Mouse (Mus musculus): ENCODE results near the gene Rnf144a.

The Rnf144a gene

DNA sequence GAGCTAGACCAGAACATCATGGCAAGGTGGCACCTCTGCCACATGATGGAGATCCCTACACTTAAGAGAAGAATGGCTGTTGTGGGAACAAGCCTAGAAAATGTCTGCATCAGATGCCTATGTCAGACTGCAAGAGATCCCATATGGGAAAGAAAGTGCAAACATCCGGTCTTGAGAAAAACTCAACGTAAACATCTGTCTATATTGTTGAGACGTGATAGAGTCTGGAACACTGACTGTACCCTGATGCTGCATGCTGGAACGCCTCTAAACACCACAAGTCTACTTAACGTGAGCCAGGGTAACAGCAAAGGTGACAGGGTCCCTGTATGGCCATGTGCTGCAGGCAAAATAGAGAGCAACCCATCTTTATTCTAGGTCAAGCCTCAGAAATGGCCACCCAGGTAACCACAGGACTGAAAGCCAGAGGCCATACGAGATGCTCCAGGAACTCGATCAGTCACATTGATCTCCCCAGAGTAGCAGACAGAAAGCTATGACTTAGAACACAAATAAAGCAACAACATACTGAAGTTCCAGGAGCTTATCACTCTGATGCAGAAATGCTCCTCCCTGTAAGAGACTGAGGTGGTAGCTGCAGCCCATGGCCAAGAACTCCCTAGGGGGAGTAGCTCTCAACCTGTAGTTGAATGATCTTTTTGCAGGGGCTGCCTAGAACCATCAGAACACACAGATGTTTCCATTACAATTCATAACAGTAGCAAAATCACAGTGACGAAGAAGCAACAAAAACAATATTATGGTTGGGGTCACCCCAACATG, 38.3 kb downstream of the Rnf144a start:
- no peak for DNase-seq (ENCODE audit: low read depth in 1 of 2, low spot score in 2 of 2)

DNA sequence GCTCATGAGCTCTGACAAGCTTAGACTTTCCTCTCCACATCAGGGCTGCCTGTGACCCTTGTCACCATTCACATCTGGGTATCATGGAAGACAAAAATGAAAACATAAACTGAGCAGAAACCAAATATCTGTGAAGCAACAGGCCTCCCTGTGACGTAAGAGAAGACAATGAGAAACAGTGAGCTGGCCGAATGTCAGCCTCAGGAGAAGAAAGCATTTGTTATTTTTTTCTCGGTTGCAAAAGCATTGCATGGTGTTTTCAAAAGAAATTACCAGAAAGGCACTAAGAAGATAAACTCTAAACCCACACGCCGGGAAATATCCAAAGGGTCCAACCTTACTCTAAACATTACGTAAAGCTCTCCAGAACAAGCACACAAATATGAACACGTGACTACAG, 41.3 kb downstream of the Rnf144a start:
- DNase-seq (ENCODE audit: low read depth in 1 of 2, low spot score in 2 of 2): no peak

DNA sequence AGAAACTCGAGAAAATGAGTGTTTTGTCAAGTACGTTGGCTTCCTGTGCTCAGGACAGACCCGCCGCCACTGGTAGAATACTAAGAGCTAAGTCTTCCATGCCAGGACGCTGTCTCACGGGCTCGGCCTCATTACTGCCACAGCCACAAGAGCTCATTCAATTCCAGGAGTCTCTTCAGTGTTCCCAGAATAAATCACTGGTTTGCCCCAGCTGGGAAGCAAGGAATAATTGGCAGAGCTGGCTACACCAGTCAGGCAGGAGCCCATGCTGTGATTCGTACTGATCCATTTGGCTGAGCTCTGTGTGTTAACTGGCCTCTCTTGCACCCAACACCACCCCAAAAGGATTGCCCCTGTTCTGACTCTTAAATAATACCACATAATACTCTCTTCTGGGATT, 45.0 kb downstream of the Rnf144a start:
- no peak for DNase-seq (ENCODE audit: low read depth in 1 of 2, low spot score in 2 of 2)

DNA sequence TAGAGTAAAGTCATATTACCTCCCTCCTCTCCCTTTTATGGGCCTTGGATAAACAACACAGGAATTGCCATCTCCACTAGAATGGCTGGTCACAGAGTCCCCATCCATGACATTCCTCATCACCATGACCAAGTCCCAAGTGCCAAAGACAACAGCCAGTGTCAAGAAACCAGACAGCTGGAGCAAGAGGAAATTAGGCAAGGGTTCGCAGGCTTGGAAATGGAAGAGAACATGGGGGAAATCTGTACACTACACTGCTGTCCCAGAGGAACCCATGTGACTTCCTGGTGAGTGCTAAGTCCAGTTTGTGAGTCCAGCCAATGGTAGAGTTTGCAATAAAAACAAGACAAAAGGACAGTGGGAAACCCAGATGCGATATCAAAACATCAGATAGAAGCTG, 47.7 kb downstream of the Rnf144a start:
- DNase-seq (ENCODE audit: low read depth in 1 of 2, low spot score in 2 of 2): no peak

DNA sequence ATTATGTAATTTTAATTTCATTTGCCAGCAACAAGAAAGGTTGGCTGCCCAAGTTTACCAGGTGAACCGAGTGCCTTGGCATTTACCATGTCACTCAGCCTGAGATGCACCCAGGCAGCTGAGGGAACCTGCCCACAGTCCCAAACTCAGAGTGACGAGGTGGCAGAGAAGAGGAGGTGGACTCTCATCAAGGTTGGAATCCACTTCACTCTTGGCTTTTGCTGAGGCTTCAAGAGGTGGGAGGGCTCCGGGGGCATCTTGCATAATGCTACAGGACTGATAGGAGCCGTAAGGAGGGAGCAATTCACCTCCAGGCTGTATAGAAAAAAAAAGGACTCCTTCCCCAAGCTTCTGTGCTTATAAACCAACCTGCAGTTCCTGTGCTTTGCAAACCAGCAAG, 48.7 kb downstream of the Rnf144a start:
- no peak for DNase-seq (ENCODE audit: low read depth in 1 of 2, low spot score in 2 of 2)

DNA sequence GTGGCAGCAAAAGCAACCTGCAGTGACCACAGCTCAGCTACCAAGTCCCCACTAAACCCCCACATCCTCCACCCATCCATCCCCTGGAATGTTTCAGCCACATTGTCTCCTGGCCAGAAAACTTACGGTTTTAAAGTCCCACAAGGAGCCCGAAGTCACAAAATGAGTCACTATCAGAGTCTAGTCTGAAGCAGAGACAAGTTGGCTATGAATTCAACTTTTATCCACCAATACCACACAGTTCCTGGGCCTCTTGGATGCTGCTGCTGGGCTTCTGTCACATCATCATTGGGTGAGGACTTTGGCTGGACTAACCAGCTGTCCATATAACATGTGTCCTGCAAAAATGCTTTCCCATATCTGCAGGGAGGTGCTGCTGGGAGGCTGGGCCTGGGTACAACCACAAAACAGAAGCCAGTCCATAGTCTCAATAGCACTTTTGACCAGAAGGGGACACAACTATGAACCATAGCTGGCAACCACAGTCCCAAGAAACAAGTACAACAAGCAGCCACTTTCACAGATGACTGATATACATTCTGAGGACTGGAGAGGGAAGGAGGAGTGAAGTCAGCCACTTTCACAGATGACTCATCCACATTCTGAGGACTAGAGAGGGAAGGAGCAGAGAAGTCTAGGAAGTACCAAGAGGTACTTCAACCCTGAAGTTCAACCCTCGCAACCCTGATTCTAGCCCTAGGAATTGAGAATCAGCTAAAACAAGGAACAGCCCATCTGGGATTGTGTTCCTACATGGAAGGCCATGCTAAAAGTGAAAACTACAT, 49.3 kb downstream of the Rnf144a start:
- no peak for DNase-seq (ENCODE audit: low read depth in 1 of 2, low spot score in 2 of 2)

DNA sequence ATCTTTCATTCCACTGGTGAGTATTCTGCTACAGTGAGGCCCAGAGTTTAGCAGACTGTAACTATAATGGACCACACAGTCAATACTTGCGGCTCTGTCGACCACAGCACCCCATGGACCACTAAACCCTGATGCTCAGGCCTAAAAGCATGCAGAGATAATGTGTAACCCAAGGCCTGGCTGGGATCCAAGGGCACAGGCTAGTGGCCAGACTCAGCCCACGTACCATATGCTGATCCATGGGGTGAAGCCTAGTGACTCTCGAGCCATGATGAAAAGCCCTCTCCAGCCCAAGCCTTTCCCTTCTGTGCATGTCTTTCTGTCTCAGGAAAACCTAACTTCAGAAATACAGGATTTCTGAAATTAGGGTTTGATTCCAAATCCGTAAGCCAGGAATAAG, 50.2 kb downstream of the Rnf144a start:
- no peak for DNase-seq (ENCODE audit: low read depth in 1 of 2, low spot score in 2 of 2)

DNA sequence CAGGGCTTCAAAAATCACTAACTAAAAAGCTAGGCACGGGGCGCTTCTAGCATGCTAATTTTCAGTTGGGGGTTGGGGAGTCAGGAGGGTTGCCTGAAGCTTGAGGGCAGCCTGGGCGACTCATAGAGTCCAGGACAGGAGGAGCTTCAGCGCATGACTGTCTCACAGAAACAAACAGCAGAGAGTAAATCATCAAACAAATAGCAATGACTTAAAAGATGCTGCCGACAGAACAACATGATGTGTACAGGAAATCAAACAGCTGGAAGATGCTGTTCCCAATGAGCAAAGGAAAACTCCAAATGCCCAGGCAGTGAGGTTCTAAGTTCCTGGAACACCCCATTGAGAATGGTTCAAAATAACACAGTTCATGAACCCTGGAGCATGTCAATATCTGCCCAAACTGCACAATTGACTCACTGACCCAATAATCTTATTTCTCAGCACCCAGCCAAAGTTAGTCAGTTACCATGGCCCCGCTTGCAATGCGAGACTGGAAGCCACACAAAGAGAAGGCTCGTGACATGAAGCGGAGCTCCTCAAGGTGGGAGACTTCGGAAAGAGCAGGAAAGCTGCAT, 54.0 kb downstream of the Rnf144a start:
- no peak for DNase-seq (ENCODE audit: low read depth in 1 of 2, low spot score in 2 of 2)

DNA sequence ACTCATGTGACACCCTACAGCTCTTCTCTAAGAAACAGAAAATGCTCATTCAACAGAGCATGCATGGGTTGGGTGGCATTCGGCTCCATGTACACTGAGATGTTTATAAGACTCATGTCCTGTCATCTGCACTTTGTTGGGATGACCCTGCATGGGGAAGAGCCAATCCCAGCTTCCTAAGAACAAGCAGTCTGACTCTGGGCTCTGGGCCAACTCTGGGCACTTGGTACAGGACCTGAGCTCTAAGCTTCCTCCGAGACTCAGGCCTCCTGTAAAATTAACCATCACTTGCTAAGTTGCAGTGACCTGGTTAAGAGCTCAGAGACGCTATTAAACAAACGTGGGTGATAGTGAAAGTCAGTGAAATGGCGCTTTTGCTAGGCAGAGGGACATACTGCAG, 55.2 kb downstream of the Rnf144a start:
- no peak for DNase-seq (ENCODE audit: low read depth in 1 of 2, low spot score in 2 of 2)

DNA sequence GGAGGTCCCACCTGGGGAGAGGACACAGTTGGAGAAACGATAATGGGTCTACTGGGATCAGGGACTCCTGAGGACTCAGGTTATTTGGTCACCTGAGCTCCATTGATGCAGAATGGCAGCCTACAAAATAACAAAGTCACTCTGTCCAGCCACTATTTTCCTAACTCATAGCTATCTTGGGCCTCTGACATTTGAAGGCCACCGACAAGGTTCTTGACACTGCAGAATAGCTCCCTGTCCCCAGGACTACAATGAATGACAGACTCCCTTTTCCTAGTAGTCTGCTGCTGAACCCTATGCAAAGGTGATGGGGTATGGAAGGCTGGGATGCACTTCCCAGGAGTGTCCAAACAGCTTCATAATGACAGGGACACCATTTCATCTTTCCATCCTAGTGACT, 55.8 kb downstream of the Rnf144a start:
- DNase-seq (ENCODE audit: low read depth in 1 of 2, low spot score in 2 of 2): no peak

DNA sequence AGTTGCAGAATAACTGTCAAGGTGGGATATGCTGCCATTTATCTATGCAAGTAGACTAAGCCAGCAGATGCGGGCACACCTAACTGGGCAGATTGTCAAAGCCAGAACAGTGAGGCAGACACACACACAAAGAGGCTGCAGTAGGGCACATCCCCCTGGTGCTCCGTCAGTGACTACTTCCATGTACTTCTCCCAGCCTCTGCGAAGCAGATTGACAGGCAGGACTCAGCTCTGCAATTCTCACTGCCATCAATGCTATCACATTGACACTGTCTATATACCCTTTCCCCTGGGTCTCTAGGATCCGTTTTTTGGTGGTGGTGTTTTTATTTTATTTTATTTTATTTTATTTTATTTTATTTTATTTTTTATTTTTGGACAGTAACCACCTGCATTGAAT, 57.8 kb downstream of the Rnf144a start:
- no peak for DNase-seq (ENCODE audit: low read depth in 1 of 2, low spot score in 2 of 2)

DNA sequence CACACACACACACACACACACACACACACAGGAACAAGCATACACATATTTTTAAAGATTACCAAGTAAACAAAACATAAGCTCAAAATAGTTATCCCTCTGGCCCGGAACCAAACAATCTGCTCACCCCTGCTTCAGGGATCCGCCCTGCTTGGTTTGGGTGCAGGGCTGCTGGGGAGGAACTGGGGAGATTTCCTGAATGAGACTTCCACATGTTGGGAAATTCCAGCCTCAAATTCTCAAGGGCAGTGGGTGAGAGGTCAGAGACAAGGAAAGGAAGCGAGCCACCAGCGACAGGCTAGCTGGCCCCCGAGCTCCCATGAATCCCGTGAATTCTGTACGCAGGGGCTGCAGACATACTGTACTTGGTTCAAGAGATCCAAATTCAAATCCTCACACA, 58.9 kb downstream of the Rnf144a start:
- DNase-seq (ENCODE audit: low read depth in 1 of 2, low spot score in 2 of 2): no peak

DNA sequence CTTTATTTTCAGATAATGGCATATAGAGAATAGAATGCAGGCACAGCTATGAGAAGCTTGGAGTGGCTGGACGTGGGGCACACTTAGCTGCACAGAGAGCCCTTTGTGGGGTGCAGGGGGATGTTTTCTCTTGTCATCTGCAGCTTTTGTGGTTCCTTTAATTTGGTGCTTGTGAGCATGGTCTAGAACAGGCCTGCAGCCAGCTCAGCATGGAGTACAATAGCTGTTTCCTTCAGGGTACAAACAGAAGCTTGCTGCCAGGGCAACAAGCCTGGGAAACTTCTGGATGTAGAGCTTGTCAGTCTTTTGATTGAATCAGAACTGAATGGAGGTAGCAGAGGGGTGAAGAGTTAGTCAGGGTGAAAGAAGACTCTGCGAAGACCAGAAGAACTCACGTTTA, 63.7 kb downstream of the Rnf144a start:
- DNase-seq (ENCODE audit: low read depth in 1 of 2, low spot score in 2 of 2): no peak

DNA sequence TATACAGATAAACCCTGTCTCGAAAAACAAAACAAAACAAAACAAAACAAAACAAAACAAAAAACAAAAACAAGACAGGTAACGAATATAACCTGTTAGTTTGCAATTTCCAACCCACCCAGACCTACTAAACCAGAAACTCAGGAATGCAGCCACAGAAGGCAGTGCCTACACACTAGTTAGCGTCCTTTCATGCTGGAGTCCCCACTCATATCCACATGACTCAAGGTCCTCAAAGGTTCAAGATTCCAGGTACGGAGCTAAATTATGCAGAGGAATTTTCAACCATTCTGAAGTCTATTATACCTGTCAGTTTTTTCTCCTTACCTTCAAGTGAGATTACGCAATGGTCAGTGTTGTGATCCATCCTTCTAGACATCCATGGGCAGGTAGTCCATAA, 70.6 kb downstream of the Rnf144a start:
- no peak for DNase-seq (ENCODE audit: low read depth in 1 of 2, low spot score in 2 of 2)

DNA sequence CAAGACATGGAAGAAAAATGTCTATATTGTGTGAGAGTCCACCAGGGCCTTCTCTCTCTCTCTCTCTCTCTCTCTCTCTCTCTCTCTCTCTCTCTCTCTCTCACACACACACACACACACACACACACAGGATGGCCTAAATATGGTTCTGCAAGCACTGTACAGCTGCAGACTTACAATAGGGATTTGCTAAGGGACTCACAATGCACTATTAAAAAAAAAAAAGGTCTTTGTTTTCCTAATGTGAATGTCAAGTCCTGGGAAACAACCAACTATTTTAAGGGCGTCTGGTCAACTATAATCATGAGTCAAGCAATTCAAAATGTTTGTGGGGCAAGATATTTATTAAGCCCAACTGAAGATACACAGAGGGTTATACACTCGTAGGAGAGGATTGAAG, 71.9 kb downstream of the Rnf144a start:
- DNase-seq (ENCODE audit: low read depth in 1 of 2, low spot score in 2 of 2): no peak

DNA sequence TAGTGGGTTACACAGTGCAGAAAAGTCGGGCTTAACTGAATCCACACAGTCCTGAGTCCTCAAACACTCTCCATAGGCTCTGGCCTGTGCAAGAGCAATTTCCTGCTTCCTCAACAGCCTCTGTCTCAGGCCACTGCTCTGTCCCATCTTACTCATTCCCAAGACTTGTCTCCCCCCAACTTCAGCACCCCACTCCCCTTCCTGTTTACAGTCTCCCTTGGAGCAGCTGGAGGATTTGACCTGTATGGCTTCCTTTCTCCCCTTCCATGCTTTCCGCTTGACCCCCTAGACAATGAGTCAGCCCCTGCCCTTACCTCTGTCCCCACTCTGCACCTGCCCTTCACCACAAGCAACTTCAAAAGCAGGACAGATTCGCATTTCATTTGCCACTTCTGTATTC, 72.4 kb downstream of the Rnf144a start:
- no peak for DNase-seq (ENCODE audit: low read depth in 1 of 2, low spot score in 2 of 2)

DNA sequence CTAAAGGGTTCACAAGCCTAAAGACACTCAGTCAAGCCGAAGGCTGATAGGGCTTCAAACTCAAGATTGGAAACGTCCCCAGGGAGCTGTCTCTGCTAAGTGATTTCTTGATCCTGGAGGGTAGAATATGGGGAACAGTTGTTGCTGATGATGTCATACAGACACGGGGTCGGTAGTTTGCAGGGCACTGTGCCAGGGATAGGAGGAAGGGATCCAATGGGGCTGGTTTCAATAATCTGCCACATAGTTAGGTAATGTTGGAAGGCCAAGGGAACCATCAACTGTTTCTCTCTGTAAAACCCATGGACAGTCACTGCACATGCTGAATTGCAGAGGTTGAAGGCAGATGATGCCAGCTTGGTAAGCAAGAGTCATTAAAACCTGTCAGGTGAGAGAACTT, 73.0 kb downstream of the Rnf144a start:
- DNase-seq (ENCODE audit: low read depth in 1 of 2, low spot score in 2 of 2): no peak

DNA sequence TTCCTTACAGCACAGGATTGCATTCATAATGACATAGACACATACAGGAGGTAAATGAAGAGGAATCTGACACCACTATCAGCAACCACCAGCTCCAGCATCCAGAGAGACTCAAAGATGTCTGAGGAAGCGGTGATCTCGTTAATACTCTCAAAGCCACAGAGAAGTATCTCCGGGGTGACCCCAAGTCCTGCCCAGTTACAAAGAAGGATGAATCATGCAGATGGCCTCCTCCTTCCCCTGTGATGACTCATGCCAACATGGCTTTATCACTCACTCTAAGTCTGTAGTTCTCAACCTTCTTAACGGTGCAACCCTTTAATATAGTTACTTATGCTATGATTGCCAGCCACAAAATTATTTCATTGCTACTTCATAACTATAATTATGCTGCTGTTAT, 74.4 kb downstream of the Rnf144a start:
- DNase-seq (ENCODE audit: low read depth in 1 of 2, low spot score in 2 of 2): no peak

DNA sequence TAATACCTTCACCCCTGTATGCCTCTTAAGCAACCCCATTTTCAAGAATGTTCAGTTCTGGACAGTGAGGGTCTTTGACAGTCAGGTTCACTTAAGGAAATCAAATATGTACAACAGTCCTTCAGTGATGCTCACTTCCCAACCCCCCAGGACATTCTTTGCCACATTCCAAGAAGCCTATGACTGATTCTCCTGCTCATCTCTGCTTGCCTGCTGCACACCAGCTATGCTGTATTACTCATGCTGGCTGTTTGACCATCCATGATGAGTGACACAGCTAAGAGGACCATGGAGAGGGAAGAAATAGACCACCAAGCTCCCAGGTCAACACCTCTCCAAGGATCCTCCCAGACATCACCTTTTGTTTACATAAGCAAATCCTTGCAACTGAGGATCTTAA, 75.2 kb downstream of the Rnf144a start:
- DNase-seq (ENCODE audit: low read depth in 1 of 2, low spot score in 2 of 2): no peak

DNA sequence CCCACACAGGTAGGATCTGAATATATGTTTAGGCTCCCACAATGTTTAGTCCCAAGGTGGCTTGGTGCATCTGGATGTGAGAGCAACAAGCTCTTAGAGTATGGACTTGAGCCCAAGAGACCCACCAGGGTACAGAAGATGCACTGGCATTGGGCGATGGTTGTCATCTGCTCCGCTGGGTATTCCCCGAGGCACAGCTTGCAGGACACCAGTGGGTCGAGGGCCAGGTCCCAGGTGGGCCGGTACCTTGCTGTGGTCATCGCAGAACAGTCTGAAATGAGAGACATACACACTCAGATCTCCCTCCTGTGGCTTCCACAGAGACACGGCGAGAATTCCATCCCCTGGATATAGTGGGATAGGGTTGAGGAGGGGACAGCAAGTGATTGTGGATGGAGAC, 75.9 kb downstream of the Rnf144a start:
- DNase-seq (ENCODE audit: low read depth in 1 of 2, low spot score in 2 of 2): no peak

DNA sequence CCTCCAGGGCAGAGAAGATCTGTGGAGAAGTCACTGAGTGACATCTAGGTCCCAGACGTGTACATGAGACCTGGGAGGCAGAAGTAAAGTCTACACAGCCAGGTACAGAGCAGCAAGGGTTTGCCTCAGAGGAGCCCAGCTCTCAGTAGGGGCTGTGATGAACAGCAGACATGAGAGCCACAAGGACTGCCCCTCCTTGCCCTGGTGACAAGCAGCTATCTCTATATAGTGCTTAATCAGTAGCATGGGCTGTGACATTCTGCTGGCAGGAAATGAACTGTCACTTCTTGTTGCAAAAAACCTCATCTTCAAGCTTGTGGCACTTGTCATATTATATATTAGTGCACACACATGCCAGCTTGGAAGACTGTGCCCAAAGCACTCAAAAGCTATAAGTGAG, 81.4 kb downstream of the Rnf144a start:
- no peak for DNase-seq (ENCODE audit: low read depth in 1 of 2, low spot score in 2 of 2)

DNA sequence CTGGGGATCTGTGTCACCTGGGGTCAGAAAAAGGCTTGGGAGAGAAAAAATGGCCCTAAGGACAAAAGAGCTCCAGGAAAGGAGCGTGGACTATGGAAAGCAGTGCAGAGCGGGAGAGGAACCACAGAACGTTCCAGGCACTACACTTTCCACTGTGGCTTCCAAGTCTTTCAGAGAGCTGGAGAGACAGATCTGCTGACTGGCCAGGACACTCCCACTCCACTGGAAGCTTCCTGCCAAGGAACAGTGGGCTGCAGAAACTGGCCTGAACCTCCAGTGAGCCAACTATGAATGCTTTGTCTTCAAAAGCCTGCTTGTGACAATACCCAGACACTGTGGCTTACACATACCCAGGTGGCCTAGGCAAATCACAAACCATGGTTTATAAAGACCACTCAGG, 84.0 kb downstream of the Rnf144a start:
- no peak for DNase-seq (ENCODE audit: low read depth in 1 of 2, low spot score in 2 of 2)
